Mouse (Mus musculus) liver, embryonic 14.5 days (tissue): Measurements from ENCODE around the gene Atoh7. TPM values are rescaled to one million over a fixed set of nuclear protein-coding genes. Genes with fewer than 3 reads are reported as not detected.

Experiments used
- ATAC-seq: fragments of 200-750 bp; cut with Nextera tagmentation; 2 replicates; pipeline ENCODE4 v1.8.0; 2017; ENCODE audit warnings: moderate number of reproducible peaks, mild to moderate bottlenecking, moderate library complexity; ENCODE audit not compliant: insufficient read depth
- DNase-seq, 3 experiments: peaks; one replicate each; pipeline ENCODE4 v3.0.0-alpha.2; 2012 to 2013; ENCODE audit warnings: low read depth in 3 of 3, low spot score in 3 of 3
- H3K27ac ChIP-seq: fragments of 300-500 bp; sonication (generic); 2 replicates; pipeline ENCODE4 v1.5.1; 2014; ENCODE audit warnings: moderate library complexity, mild to moderate bottlenecking, control low read depth, inconsistent platforms
- H3K27me3 ChIP-seq: fragments of 300-500 bp; sonication (generic); 2 replicates; pipeline ENCODE4 v1.6.1; 2014; ENCODE audit warnings: mild to moderate bottlenecking, low read length, moderate library complexity; ENCODE audit not compliant: control insufficient read depth, insufficient read depth
- H3K36me3 ChIP-seq: fragments of 300-500 bp; sonication (generic); replicated peaks from 2 replicates; pipeline ENCODE4 v1.6.1; 2014; ENCODE audit warnings: low read depth; ENCODE audit not compliant: control insufficient read depth, insufficient read depth
- H3K4me1 ChIP-seq, 2 experiments: fragments of 200-500 bp in 1 of 2; fragments of 300-500 bp in 1 of 2; sonication (generic) in 1 of 2; replicated peaks; 2 replicates each; pipeline ENCODE4 v1.6.1; 2012 to 2014; ENCODE audit warnings: antibody characterized with exemption in 1 of 2, inconsistent platforms in 1 of 2, low read length in 1 of 2; ENCODE audit not compliant: control insufficient read depth in 2 of 2, insufficient read depth in 2 of 2
- H3K4me2 ChIP-seq: fragments of 300-500 bp; sonication (generic); 2 replicates; pipeline ENCODE4 v1.6.1; 2014; ENCODE audit warnings: low read depth, mild to moderate bottlenecking, control low read depth, moderate library complexity
- H3K4me3 ChIP-seq, 2 experiments: fragments of 200-500 bp in 1 of 2; fragments of 300-500 bp in 1 of 2; sonication (generic) in 1 of 2; 2 replicates each; pipeline ENCODE4 v1.5.1; 2012 to 2014; ENCODE audit warnings: low read depth in 2 of 2, low read length in 2 of 2, mild to moderate bottlenecking in 2 of 2, control low read depth in 1 of 2, inconsistent platforms in 1 of 2, moderate library complexity in 1 of 2; ENCODE audit not compliant: insufficient read depth in 1 of 2
- H3K9ac ChIP-seq: fragments of 300-500 bp; sonication (generic); replicated peaks from 2 replicates; pipeline ENCODE4 v1.6.1; 2014; ENCODE audit warnings: mild to moderate bottlenecking, control low read depth, moderate library complexity
- H3K9me3 ChIP-seq: fragments of 300-500 bp; sonication (generic); 2 replicates; pipeline ENCODE4 v1.6.1; 2016; ENCODE audit warnings: low read length, mixed read lengths; ENCODE audit not compliant: control insufficient read depth
- CTCF ChIP-seq: IDR thresholded peaks from 2 replicates; pipeline ENCODE4 v1.5.1; 2016; ENCODE audit warnings: antibody characterized with exemption, low read depth, control low read depth
- EP300 ChIP-seq: IDR thresholded peaks from 2 replicates; pipeline ENCODE4 v1.6.1; 2016; ENCODE audit warnings: antibody characterized with exemption, low read depth
- WGBS: fragments of 180-500 bp; shearing (Covaris S2); extraction: QIAGEN DNeasy Blood & Tissue Kit; methylation state at CpG from one replicate; pipeline ENCODE4 v1.1.7; 2014; ENCODE audit not compliant: insufficient replicate concordance; 5-methylcytosine and 5-hydroxymethylcytosine counted together
- polyA plus RNA-seq, 2 experiments: library from polyadenylated mRNA; depleted of rRNA in 1 of 2; stranded (reverse) in 1 of 2; unstranded in 1 of 2; fragments of >200 nt; fragmentation: Nextera tagmentation in 1 of 2; extraction: Ambion mirVana in 1 of 2; gene quantifications; 2 replicates each; pipeline versions ENCODE4 v1.2.1 to v1.2.3; 2012 to 2014

Atoh7 gene
- polyA plus RNA-seq, 2 experiments, result 0.02 TPM; not detected in 1

GRCm38 (mm10) chr10:63062696-63063095 lies 36.8 kb upstream of the Atoh7 start:
- no peak overlapping the region for H3K4me3 ChIP-seq
- TF ChIP-seq EP300 (no peak), CTCF (no peak)
- WGBS, result 74% methylated on average over 5 of the region's 5 CpGs
- no peaks in the 10 kb centered on the region for H3K9me3 ChIP-seq
- H3K4me2 ChIP-seq, result no peak overlapping the region
- DNase-seq, result no peak
- no peak overlapping the region for H3K27ac ChIP-seq
- no peaks in the 10 kb centered on the region for H3K27me3 ChIP-seq
- H3K4me1 ChIP-seq, result 0 out of 4 replicates have a peak, but pooled peaks cover 0 to 2% of the 10 kb centered on the region in 2 experiments
- no peaks in the 10 kb centered on the region for H3K36me3 ChIP-seq
- no peak for ATAC-seq
- H3K9ac ChIP-seq, result no peak overlapping the region

- Histone ChIP-seq H3K36me3 (no peaks in the 10 kb centered on the region), H3K27me3 (no peaks in the 10 kb centered on the region), H3K9me3 (no peaks in the 10 kb centered on the region), H3K9ac (no peak overlapping the region), H3K4me3 (no peak overlapping the region), H3K4me2 (no peak overlapping the region), H3K4me1 (0 out of 4 replicates have a peak, but pooled peaks cover 0 to 2% of the 10 kb centered on the region in 2 experiments), H3K27ac (no peak overlapping the region)
- ATAC-seq (no peak), DNase-seq (no peak)
- WGBS, result 60% methylated on average over 7 of the region's 7 CpGs
- TF ChIP-seq EP300 (no peak), CTCF (no peak)
Measured at GRCm38 (mm10) chr10:63063365-63063764, 36.1 kb upstream of the Atoh7 start.

- 0 out of 4 replicates have a peak, but pooled peaks cover 0 to 2% of the 10 kb centered on the region in 2 experiments for H3K4me1 ChIP-seq
- H3K4me2 ChIP-seq, result no peak overlapping the region
- H3K9me3 ChIP-seq, result no peaks in the 10 kb centered on the region
- no peak for DNase-seq
- ATAC-seq, result no peak
- no peaks in the 10 kb centered on the region for H3K27me3 ChIP-seq
- no peak for TF ChIP-seq CTCF
- TF ChIP-seq EP300, result no peak
- 58% methylated on average over 9 of the region's 9 CpGs for WGBS
- H3K9ac ChIP-seq, result no peak overlapping the region
- no peak overlapping the region for H3K27ac ChIP-seq
- no peak overlapping the region for H3K4me3 ChIP-seq
- no peaks in the 10 kb centered on the region for H3K36me3 ChIP-seq
Measured at GRCm38 (mm10) chr10:63064516-63064915, 34.9 kb upstream of the Atoh7 start.

- no peak overlapping the region for H3K4me3 ChIP-seq
- H3K9me3 ChIP-seq, result no peaks in the 10 kb centered on the region
- 0 out of 4 replicates have a peak, but pooled peaks cover 0 to 2% of the 10 kb centered on the region in 2 experiments for H3K4me1 ChIP-seq
- ATAC-seq (no peak), DNase-seq (no peak)
- no peak overlapping the region for H3K9ac ChIP-seq
- H3K4me2 ChIP-seq, result no peak overlapping the region
- no peak overlapping the region for H3K27ac ChIP-seq
- H3K36me3 ChIP-seq, result no peaks in the 10 kb centered on the region
- no peaks in the 10 kb centered on the region for H3K27me3 ChIP-seq
- no peak for TF ChIP-seq CTCF
- TF ChIP-seq EP300, result no peak
- 55% methylated on average over 8 of the region's 8 CpGs for WGBS
Measured at GRCm38 (mm10) chr10:63065561-63065960, 33.9 kb upstream of the Atoh7 start.

GRCm38 (mm10) chr10:63065988-63066387 lies 33.5 kb upstream of the Atoh7 start:
- H3K4me2 ChIP-seq, result no peak overlapping the region
- DNase-seq, result peak in 2 of 3 experiments; percentile 4 to 24
- 17% methylated on average over 5 of the region's 5 CpGs for WGBS
- no peak overlapping the region for H3K4me3 ChIP-seq
- peak; percentile 85 for TF ChIP-seq CTCF
- no peak for TF ChIP-seq EP300
- no peak for ATAC-seq
- no peaks in the 10 kb centered on the region for H3K36me3 ChIP-seq
- H3K27ac ChIP-seq, result no peak overlapping the region
- no peaks in the 10 kb centered on the region for H3K27me3 ChIP-seq
- 0 out of 4 replicates have a peak, but pooled peaks cover 0 to 2% of the 10 kb centered on the region in 2 experiments for H3K4me1 ChIP-seq
- H3K9me3 ChIP-seq, result no peaks in the 10 kb centered on the region
- H3K9ac ChIP-seq, result no peak overlapping the region
